Mouse (Mus musculus): ENCODE results near the gene Tlcd1. TPM values are rescaled to one million over a fixed set of nuclear protein-coding genes. Genes with fewer than 3 reads are reported as not detected.

Gene Tlcd1
- polyA plus RNA-seq, 1 experiment from 2014 or later, result 23.8 TPM

GRCm38 (mm10) chr11:78194411-78195100, 18.0 kb downstream of the Tlcd1 start:
- Histone ChIP-seq H3K4me2 (ENCODE audit: low read depth, low read length) (peak overlapping the region; percentile 61), H3K4me1 (ENCODE audit: control insufficient read depth, insufficient read depth, low read length) (peaks cover 13% of the 10 kb centered on the region), H3K27ac (replicated peaks; ENCODE audit: low read depth, low read length) (no peak overlapping the region), H3K27me3 (replicated peaks; ENCODE audit: control insufficient read depth, insufficient read depth, low read length) (no peaks in the 10 kb centered on the region), H3K9ac (ENCODE audit: low read depth, low read length) (peak overlapping the region; percentile 44), H3K36me3 (ENCODE audit: control insufficient read depth, insufficient read depth, low read length) (peaks cover 33% of the 10 kb centered on the region), H3K9me3 (ENCODE audit: control insufficient read depth, low read length) (no peaks in the 10 kb centered on the region), H3K4me3 (ENCODE audit: low read depth, low read length) (peak overlapping the region; percentile 52)
- 2% methylated on average over 29 of the region's 30 CpGs for WGBS
- DNase-seq (ENCODE audit: low spot score) (peak; percentile 78), ATAC-seq (ENCODE audit: low read depth) (peak; percentile 71)

GRCm38 (mm10) chr11:78195101-78195863, 18.8 kb downstream of the Tlcd1 start:
- no peak overlapping the region for H3K27ac ChIP-seq (replicated peaks; ENCODE audit: low read depth, low read length)
- H3K36me3 ChIP-seq (ENCODE audit: control insufficient read depth, insufficient read depth, low read length), result peaks cover 29% of the 10 kb centered on the region
- no peaks in the 10 kb centered on the region for H3K9me3 ChIP-seq (ENCODE audit: control insufficient read depth, low read length)
- peak overlapping the region; percentile 44 for H3K9ac ChIP-seq (ENCODE audit: low read depth, low read length)
- no peak for ATAC-seq (ENCODE audit: low read depth)
- H3K4me1 ChIP-seq (ENCODE audit: control insufficient read depth, insufficient read depth, low read length), result peaks cover 6% of the 10 kb centered on the region; the same call in 1 of the 2 replicates
- no peaks in the 10 kb centered on the region for H3K27me3 ChIP-seq (replicated peaks; ENCODE audit: control insufficient read depth, insufficient read depth, low read length)
- 59% methylated on average over 23 of the region's 23 CpGs for WGBS
- peak overlapping the region; percentile 61 for H3K4me2 ChIP-seq (ENCODE audit: low read depth, low read length)
- H3K4me3 ChIP-seq (ENCODE audit: low read depth, low read length), result peak overlapping the region; percentile 52
- DNase-seq (ENCODE audit: low spot score), result no peak

GRCm38 (mm10) chr11:78202372-78202771, 25.9 kb downstream of the Tlcd1 start:
- H3K4me1 ChIP-seq (ENCODE audit: control insufficient read depth, insufficient read depth, low read length), result no peaks in the 10 kb centered on the region
- ATAC-seq (ENCODE audit: low read depth), result no peak
- H3K9ac ChIP-seq (ENCODE audit: low read depth, low read length), result no peak overlapping the region
- H3K27me3 ChIP-seq (replicated peaks; ENCODE audit: control insufficient read depth, insufficient read depth, low read length), result no peaks in the 10 kb centered on the region
- no peaks in the 10 kb centered on the region for H3K9me3 ChIP-seq (ENCODE audit: control insufficient read depth, low read length)
- H3K4me3 ChIP-seq (ENCODE audit: low read depth, low read length), result no peak overlapping the region
- 91% methylated on average over 3 of the region's 3 CpGs for WGBS
- DNase-seq (ENCODE audit: low spot score), result no peak
- peaks cover 36% of the 10 kb centered on the region for H3K36me3 ChIP-seq (ENCODE audit: control insufficient read depth, insufficient read depth, low read length)
- no peak overlapping the region for H3K27ac ChIP-seq (replicated peaks; ENCODE audit: low read depth, low read length)
- no peak overlapping the region for H3K4me2 ChIP-seq (ENCODE audit: low read depth, low read length)

- Histone ChIP-seq H3K27me3 (replicated peaks; ENCODE audit: control insufficient read depth, insufficient read depth, low read length) (no peaks in the 10 kb centered on the region), H3K9me3 (ENCODE audit: control insufficient read depth, low read length) (no peaks in the 10 kb centered on the region), H3K4me1 (ENCODE audit: control insufficient read depth, insufficient read depth, low read length) (no peaks in the 10 kb centered on the region), H3K27ac (replicated peaks; ENCODE audit: low read depth, low read length) (no peak overlapping the region), H3K4me2 (ENCODE audit: low read depth, low read length) (no peak overlapping the region), H3K9ac (ENCODE audit: low read depth, low read length) (no peak overlapping the region), H3K36me3 (ENCODE audit: control insufficient read depth, insufficient read depth, low read length) (peaks cover 55% of the 10 kb centered on the region), H3K4me3 (ENCODE audit: low read depth, low read length) (no peak overlapping the region)
- ATAC-seq (ENCODE audit: low read depth) (no peak), DNase-seq (ENCODE audit: low spot score) (no peak)
- 87% methylated on average over 6 of the region's 6 CpGs for WGBS
These were observed 27.8 kb downstream of the Tlcd1 start for GRCm38 (mm10) chr11:78204287-78204686.

GRCm38 (mm10) chr11:78205361-78206206, 29.1 kb downstream of the Tlcd1 start:
- 82% methylated on average over 13 of the region's 13 CpGs for WGBS
- Histone ChIP-seq H3K27ac (replicated peaks; ENCODE audit: low read depth, low read length) (no peak overlapping the region), H3K9me3 (ENCODE audit: control insufficient read depth, low read length) (no peaks in the 10 kb centered on the region), H3K4me3 (ENCODE audit: low read depth, low read length) (no peak overlapping the region), H3K4me2 (ENCODE audit: low read depth, low read length) (no peak overlapping the region), H3K27me3 (replicated peaks; ENCODE audit: control insufficient read depth, insufficient read depth, low read length) (no peaks in the 10 kb centered on the region), H3K4me1 (ENCODE audit: control insufficient read depth, insufficient read depth, low read length) (no peaks in the 10 kb centered on the region), H3K9ac (ENCODE audit: low read depth, low read length) (no peak overlapping the region), H3K36me3 (ENCODE audit: control insufficient read depth, insufficient read depth, low read length) (peaks cover 68% of the 10 kb centered on the region)
- DNase-seq (ENCODE audit: low spot score) (no peak), ATAC-seq (ENCODE audit: low read depth) (no peak)

GRCm38 (mm10) chr11:78207190-78207589, 30.7 kb downstream of the Tlcd1 start:
- ATAC-seq (ENCODE audit: low read depth) (no peak), DNase-seq (ENCODE audit: low spot score) (no peak)
- no peaks in the 10 kb centered on the region for H3K27me3 ChIP-seq (replicated peaks; ENCODE audit: control insufficient read depth, insufficient read depth, low read length)
- peaks cover 84% of the 10 kb centered on the region for H3K36me3 ChIP-seq (ENCODE audit: control insufficient read depth, insufficient read depth, low read length)
- H3K4me1 ChIP-seq (ENCODE audit: control insufficient read depth, insufficient read depth, low read length), result no peaks in the 10 kb centered on the region
- WGBS, result 84% methylated on average over 7 of the region's 7 CpGs
- no peaks in the 10 kb centered on the region for H3K9me3 ChIP-seq (ENCODE audit: control insufficient read depth, low read length)
- H3K9ac ChIP-seq (ENCODE audit: low read depth, low read length), result no peak overlapping the region
- H3K4me3 ChIP-seq (ENCODE audit: low read depth, low read length), result no peak overlapping the region
- H3K4me2 ChIP-seq (ENCODE audit: low read depth, low read length), result no peak overlapping the region
- H3K27ac ChIP-seq (replicated peaks; ENCODE audit: low read depth, low read length), result no peak overlapping the region

- WGBS, result 92% methylated on average over 6 of the region's 6 CpGs
- Histone ChIP-seq H3K27me3 (replicated peaks; ENCODE audit: control insufficient read depth, insufficient read depth, low read length) (no peaks in the 10 kb centered on the region), H3K36me3 (ENCODE audit: control insufficient read depth, insufficient read depth, low read length) (peaks cover 99% of the 10 kb centered on the region), H3K4me3 (ENCODE audit: low read depth, low read length) (no peak overlapping the region), H3K4me1 (ENCODE audit: control insufficient read depth, insufficient read depth, low read length) (no peaks in the 10 kb centered on the region), H3K9ac (ENCODE audit: low read depth, low read length) (no peak overlapping the region), H3K27ac (replicated peaks; ENCODE audit: low read depth, low read length) (no peak overlapping the region), H3K4me2 (ENCODE audit: low read depth, low read length) (no peak overlapping the region), H3K9me3 (ENCODE audit: control insufficient read depth, low read length) (no peaks in the 10 kb centered on the region)
- ATAC-seq (ENCODE audit: low read depth) (no peak), DNase-seq (ENCODE audit: low spot score) (no peak)
These were observed 33.4 kb downstream of the Tlcd1 start for GRCm38 (mm10) chr11:78209886-78210285.

- peaks cover 99% of the 10 kb centered on the region for H3K36me3 ChIP-seq (ENCODE audit: control insufficient read depth, insufficient read depth, low read length)
- ATAC-seq (ENCODE audit: low read depth), result no peak
- 68% methylated on average over 7 of the region's 7 CpGs for WGBS
These were observed 34.1 kb downstream of the Tlcd1 start for GRCm38 (mm10) chr11:78210615-78211014.

More at GRCm38 (mm10) chr11:78210615-78211014, 34.1 kb downstream of the Tlcd1 start:
- no peak overlapping the region for H3K4me3 ChIP-seq (ENCODE audit: low read depth, low read length)
- no peaks in the 10 kb centered on the region for H3K27me3 ChIP-seq (replicated peaks; ENCODE audit: control insufficient read depth, insufficient read depth, low read length)
- H3K27ac ChIP-seq (replicated peaks; ENCODE audit: low read depth, low read length), result no peak overlapping the region
- no peak overlapping the region for H3K9ac ChIP-seq (ENCODE audit: low read depth, low read length)
- H3K4me1 ChIP-seq (ENCODE audit: control insufficient read depth, insufficient read depth, low read length), result no peaks in the 10 kb centered on the region
- H3K4me2 ChIP-seq (ENCODE audit: low read depth, low read length), result no peak overlapping the region
- H3K9me3 ChIP-seq (ENCODE audit: control insufficient read depth, low read length), result no peaks in the 10 kb centered on the region
- DNase-seq (ENCODE audit: low spot score), result no peak

Data from embryonic facial prominence, embryonic 14.5 days (tissue).